Mouse (Mus musculus) frontal cortex, postnatal 36 days (tissue): Measurements from ENCODE around the gene Dmrtb1.
A peak's percentile ranks its signal among the peaks of the same experiment; 100 is the strongest.

Experiments used
- DNase-seq, 2 experiments: peaks; one replicate each; pipeline ENCODE4 v3.0.0; 2022; ENCODE audit warnings: low spot score in 2 of 2

Gene Dmrtb1

GRCm38 (mm10) chr4:107681099-107681849 lies 2.8 kb downstream of the Dmrtb1 start:
- DNase-seq: no peak

- DNase-seq: no peak
Measured at GRCm38 (mm10) chr4:107680311-107681098, 3.5 kb downstream of the Dmrtb1 start.

- DNase-seq: no peak
Measured at GRCm38 (mm10) chr4:107675645-107676044, 8.4 kb downstream of the Dmrtb1 start.

GRCm38 (mm10) chr4:107674322-107674644 lies 9.7 kb downstream of the Dmrtb1 start:
- no peak for DNase-seq

GRCm38 (mm10) chr4:107673638-107674321 lies 10.2 kb downstream of the Dmrtb1 start:
- peak; percentile 82 to 87 for DNase-seq

- no peak for DNase-seq
Measured at GRCm38 (mm10) chr4:107670731-107671130, 13.3 kb downstream of the Dmrtb1 start.

GRCm38 (mm10) chr4:107668514-107668913 lies 15.5 kb downstream of the Dmrtb1 start:
- DNase-seq: no peak

- no peak for DNase-seq
Measured at GRCm38 (mm10) chr4:107660649-107661048, 23.4 kb downstream of the Dmrtb1 start.

GRCm38 (mm10) chr4:107653280-107653643 lies 30.8 kb downstream of the Dmrtb1 start:
- no peak for DNase-seq

- peak; percentile 81 to 87 for DNase-seq
Measured at GRCm38 (mm10) chr4:107652598-107653279, 31.3 kb downstream of the Dmrtb1 start.

- no peak for DNase-seq
Measured at GRCm38 (mm10) chr4:107651021-107651496, 33.0 kb downstream of the Dmrtb1 start.

GRCm38 (mm10) chr4:107648959-107649485 lies 35.0 kb downstream of the Dmrtb1 start:
- DNase-seq: no peak

GRCm38 (mm10) chr4:107641624-107642023 lies 42.4 kb downstream of the Dmrtb1 start:
- DNase-seq: no peak

- no peak for DNase-seq
Measured at GRCm38 (mm10) chr4:107638303-107638702, 45.7 kb downstream of the Dmrtb1 start.

GRCm38 (mm10) chr4:107637670-107638069 lies 46.4 kb downstream of the Dmrtb1 start:
- DNase-seq: peak; percentile 27 to 45

- no peak for DNase-seq
Measured at GRCm38 (mm10) chr4:107636099-107636498, 47.9 kb downstream of the Dmrtb1 start.

GRCm38 (mm10) chr4:107634631-107635030 lies 49.4 kb downstream of the Dmrtb1 start:
- DNase-seq: no peak

GRCm38 (mm10) chr4:107628921-107629411 lies 55.1 kb downstream of the Dmrtb1 start:
- no peak for DNase-seq

- DNase-seq: no peak
Measured at GRCm38 (mm10) chr4:107628226-107628625, 55.8 kb downstream of the Dmrtb1 start.
